Mouse (Mus musculus) bone marrow macrophage, adult 2 months (primary cell): ENCODE results near the gene Pde4d.

ENCODE experiments used
- CTCF ChIP-seq: IDR thresholded peaks from 2 replicates; pipeline ENCODE4 v1.5.1; 2012; ENCODE audit warnings: low read depth, mild to moderate bottlenecking, low read length, moderate library complexity
- POLR2A ChIP-seq: IDR thresholded peaks from 2 replicates; pipeline ENCODE4 v1.6.1; 2012; ENCODE audit warnings: mild to moderate bottlenecking, low read depth, low read length, borderline replicate concordance

DNA sequence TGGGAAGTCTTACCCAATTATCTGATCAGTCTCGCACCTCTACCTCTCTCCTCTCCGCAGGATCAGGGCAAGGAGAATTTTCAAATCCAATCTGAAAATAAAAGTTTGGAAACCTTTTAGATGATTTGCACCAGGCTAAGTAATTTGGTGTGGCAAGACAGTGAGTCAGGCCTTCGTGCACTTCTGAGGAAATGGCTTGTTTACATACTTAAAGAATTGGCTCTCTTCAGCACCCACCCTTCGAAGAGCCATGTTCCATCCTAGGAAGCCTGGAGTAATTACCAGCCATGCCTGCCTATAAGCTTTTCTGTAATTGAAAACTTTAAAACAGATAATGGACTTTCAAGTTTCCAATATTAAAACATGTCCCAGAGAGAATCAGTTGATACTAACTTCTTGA lies 1352.5 kb downstream of the Pde4d start:
- TF ChIP-seq POLR2A, result no peak
- no peak for TF ChIP-seq CTCF
